Mouse (Mus musculus) stomach, postnatal 0 days (tissue): Measurements from ENCODE around the gene Pmm1. TPM values are rescaled to one million over a fixed set of nuclear protein-coding genes. Genes with fewer than 3 reads are reported as not detected.

Experiments
- ATAC-seq: fragments of 200-750 bp; cut with Nextera tagmentation; 2 replicates; pipeline ENCODE4 v1.8.0; 2017; ENCODE audit not compliant: low FRiP score, low TSS enrichment
- DNase-seq: peaks from one replicate; pipeline ENCODE4 v3.0.0-alpha.2; 2016; ENCODE audit warnings: low spot score
- H3K27ac ChIP-seq: fragments of 300-500 bp; sonication (generic); replicated peaks from 2 replicates; pipeline ENCODE4 v1.5.1; 2014; ENCODE audit warnings: mild to moderate bottlenecking, control low read depth
- H3K27me3 ChIP-seq: fragments of 300-500 bp; sonication (generic); 2 replicates; pipeline ENCODE4 v1.6.1; 2014; ENCODE audit warnings: low read length; ENCODE audit not compliant: control insufficient read depth, insufficient read depth
- H3K36me3 ChIP-seq: fragments of 300-500 bp; sonication (generic); 2 replicates; pipeline ENCODE4 v1.6.1; 2014; ENCODE audit warnings: low read length, mixed read lengths; ENCODE audit not compliant: control insufficient read depth, insufficient read depth
- H3K4me1 ChIP-seq: fragments of 300-500 bp; sonication (generic); replicated peaks from 2 replicates; pipeline ENCODE4 v1.6.1; 2014; ENCODE audit warnings: antibody characterized with exemption; ENCODE audit not compliant: control insufficient read depth, insufficient read depth
- H3K4me2 ChIP-seq: fragments of 300-500 bp; sonication (generic); replicated peaks from 2 replicates; pipeline ENCODE4 v1.6.1; 2014; ENCODE audit warnings: low read depth, mild to moderate bottlenecking, control low read depth, moderate library complexity
- H3K4me3 ChIP-seq: fragments of 300-500 bp; sonication (generic); 2 replicates; pipeline ENCODE4 v1.5.1; 2014; ENCODE audit warnings: low read depth, low read length, control low read depth
- H3K9ac ChIP-seq: fragments of 300-500 bp; sonication (generic); 2 replicates; pipeline ENCODE4 v1.6.1; 2014; ENCODE audit warnings: mild to moderate bottlenecking, low read length, control low read depth, mixed read lengths
- H3K9me3 ChIP-seq: fragments of 300-500 bp; sonication (generic); 2 replicates; pipeline ENCODE4 v1.6.1; 2016; ENCODE audit warnings: low read length; ENCODE audit not compliant: control insufficient read depth
- CTCF ChIP-seq: IDR thresholded peaks from 2 replicates; pipeline ENCODE4 v1.5.1; 2016; ENCODE audit warnings: antibody characterized with exemption, low read depth, mild to moderate bottlenecking, moderate library complexity
- EP300 ChIP-seq: optimal IDR thresholded peaks from 2 replicates; pipeline ENCODE3; 2016; ENCODE audit warnings: antibody characterized with exemption
- WGBS: fragments of 180-500 bp; shearing (Covaris S2); extraction: QIAGEN DNeasy Blood & Tissue Kit; methylation state at CpG from one replicate; pipeline ENCODE4 v1.1.7; 2014; 5-methylcytosine and 5-hydroxymethylcytosine counted together
- polyA plus RNA-seq: library from polyadenylated mRNA; unstranded; fragments of >200 nt; fragmentation: Nextera tagmentation; extraction: Ambion mirVana; gene quantifications from 2 replicates; pipeline ENCODE4 v1.2.1, GENCODE M21; 2015

Gene Pmm1
- polyA plus RNA-seq, 1 experiment from 2014 or later = 32.2 TPM

- Histone ChIP-seq H3K4me2 (peak overlapping the region; percentile 98), H3K4me1 (no peaks in the 10 kb centered on the region), H3K27me3 (no peaks in the 10 kb centered on the region), H3K4me3 (peak overlapping the region; percentile 72), H3K9me3 (no peaks in the 10 kb centered on the region), H3K9ac (peak overlapping the region; percentile 35; the same call in 1 of the 2 replicates), H3K36me3 (no peaks in the 10 kb centered on the region), H3K27ac (no peak overlapping the region; the same call in 1 of the 2 replicates)
- DNase-seq = no peak
- no peak for ATAC-seq
- 0% methylated on average over 5 of the region's 8 CpGs for WGBS
- no peak for TF ChIP-seq EP300
- TF ChIP-seq CTCF = no peak
These were observed 335 bp upstream of the Pmm1 start for GRCm38 (mm10) chr15:81961078-81961451.

GRCm38 (mm10) chr15:81958906-81959305 lies 1.8 kb downstream of the Pmm1 start:
- no peaks in the 10 kb centered on the region for H3K27me3 ChIP-seq
- WGBS = 73% methylated on average over 3 of the region's 3 CpGs
- no peak for ATAC-seq
- no peak overlapping the region for H3K27ac ChIP-seq
- no peak overlapping the region for H3K4me2 ChIP-seq
- no peak overlapping the region for H3K4me3 ChIP-seq
- no peak for TF ChIP-seq CTCF
- TF ChIP-seq EP300 = no peak
- DNase-seq = no peak
- no peaks in the 10 kb centered on the region for H3K9me3 ChIP-seq
- no peak overlapping the region for H3K9ac ChIP-seq
- H3K36me3 ChIP-seq = peaks cover 5% of the 10 kb centered on the region
- no peaks in the 10 kb centered on the region for H3K4me1 ChIP-seq

- TF ChIP-seq CTCF (no peak), EP300 (no peak)
- H3K27me3 ChIP-seq = no peaks in the 10 kb centered on the region
- no peak overlapping the region for H3K9ac ChIP-seq
- H3K9me3 ChIP-seq = no peaks in the 10 kb centered on the region
- ATAC-seq (no peak), DNase-seq (no peak)
- H3K36me3 ChIP-seq = peaks cover 5% of the 10 kb centered on the region
- 80% methylated on average over 11 of the region's 11 CpGs for WGBS
- no peak overlapping the region for H3K4me3 ChIP-seq
- H3K4me2 ChIP-seq = no peak overlapping the region
- H3K4me1 ChIP-seq = no peaks in the 10 kb centered on the region
- H3K27ac ChIP-seq = no peak overlapping the region
These were observed 3.1 kb downstream of the Pmm1 start for GRCm38 (mm10) chr15:81957598-81957997.

- H3K4me1 ChIP-seq = no peaks in the 10 kb centered on the region
- no peak overlapping the region for H3K4me2 ChIP-seq
- 60% methylated on average over 8 of the region's 8 CpGs for WGBS
- no peak overlapping the region for H3K27ac ChIP-seq
- H3K27me3 ChIP-seq = no peaks in the 10 kb centered on the region
- no peak overlapping the region for H3K9ac ChIP-seq
- H3K4me3 ChIP-seq = no peak overlapping the region
- DNase-seq (peak; percentile 64), ATAC-seq (no peak)
- H3K9me3 ChIP-seq = no peaks in the 10 kb centered on the region
- H3K36me3 ChIP-seq = peaks cover 5% of the 10 kb centered on the region
- TF ChIP-seq EP300 = no peak
- TF ChIP-seq CTCF = peak; percentile 93
These were observed 4.3 kb downstream of the Pmm1 start for GRCm38 (mm10) chr15:81956457-81956856.

- Histone ChIP-seq H3K4me2 (no peak overlapping the region), H3K27me3 (no peaks in the 10 kb centered on the region), H3K9ac (no peak overlapping the region), H3K4me1 (no peaks in the 10 kb centered on the region), H3K9me3 (no peaks in the 10 kb centered on the region), H3K4me3 (no peak overlapping the region), H3K27ac (no peak overlapping the region), H3K36me3 (peaks cover 5% of the 10 kb centered on the region)
- TF ChIP-seq EP300 = no peak
- no peak for TF ChIP-seq CTCF
- 93% methylated on average over 15 of the region's 15 CpGs for WGBS
- ATAC-seq (no peak), DNase-seq (no peak)
These were observed 5.3 kb downstream of the Pmm1 start for GRCm38 (mm10) chr15:81955414-81955813.

GRCm38 (mm10) chr15:81954716-81955115 lies 6.0 kb downstream of the Pmm1 start:
- Histone ChIP-seq H3K9me3 (no peaks in the 10 kb centered on the region), H3K27me3 (no peaks in the 10 kb centered on the region), H3K4me2 (no peak overlapping the region), H3K36me3 (peaks cover 5% of the 10 kb centered on the region), H3K9ac (no peak overlapping the region), H3K27ac (no peak overlapping the region), H3K4me1 (no peaks in the 10 kb centered on the region), H3K4me3 (no peak overlapping the region)
- no peak for TF ChIP-seq EP300
- TF ChIP-seq CTCF = no peak
- DNase-seq (no peak), ATAC-seq (no peak)
- WGBS = 86% methylated on average over 6 of the region's 6 CpGs
